Mouse (Mus musculus): ENCODE results near the gene Krtap9-5. TPM values are rescaled to one million over a fixed set of nuclear protein-coding genes. Genes with fewer than 3 reads are reported as not detected.

Krtap9-5 gene
- total and polyA plus RNA-seq, 2 experiments from 2014 or later = not detected

- H3K9me3 ChIP-seq (replicated peaks; ENCODE audit: control insufficient read depth, low read length) = no peaks in the 10 kb centered on the region
- ATAC-seq (ENCODE audit: insufficient read depth, low read depth) = no peak
Observed at GRCm38 (mm10) chr11:99965961-99966360, 17.7 kb downstream of the Krtap9-5 start.

GRCm38 (mm10) chr11:99978953-99979352, 30.7 kb downstream of the Krtap9-5 start, which contains the start of gene Krtap29-1:
Gene Krtap29-1, minus strand, starts transcription at chr11:99979053.
- Histone ChIP-seq H3K4me3 (ENCODE audit: low read depth, low read length) (no peak within 1 kb of the TSS), H3K9ac (replicated peaks; ENCODE audit: low read depth, low read length) (no peak within 1 kb of the TSS), H3K9me3 (replicated peaks; ENCODE audit: control insufficient read depth, low read length) (no peaks in the 10 kb centered on the region; the same call in 1 of the 2 replicates), H3K36me3 (replicated peaks; ENCODE audit: control insufficient read depth, insufficient read depth, low read length) (no peaks in the 10 kb centered on the region), H3K27ac (ENCODE audit: low read depth) (no peak within 1 kb of the TSS), H3K27me3 (ENCODE audit: control insufficient read depth, insufficient read depth, low read length) (no peaks in the 10 kb centered on the region), H3K4me2 (ENCODE audit: low read depth, low read length) (no peak within 1 kb of the TSS), H3K4me1 (ENCODE audit: control insufficient read depth, insufficient read depth) (no peaks in the 10 kb centered on the region)
- ATAC-seq (ENCODE audit: insufficient read depth, low read depth) (no peak), DNase-seq (ENCODE audit: low spot score) (no peak)
- 75% methylated on average over 5 of the region's 5 CpGs for WGBS
- TF ChIP-seq EP300 (IDR thresholded peaks at IDR 0.05; ENCODE audit: low read depth) = no peak
- TF ChIP-seq CTCF (IDR thresholded peaks at IDR 0.05; ENCODE audit: low read depth) = no peak

More at GRCm38 (mm10) chr11:99965961-99966360, 17.7 kb downstream of the Krtap9-5 start:
- H3K4me3 ChIP-seq (ENCODE audit: low read depth, low read length) = no peak overlapping the region
- no peak overlapping the region for H3K9ac ChIP-seq (replicated peaks; ENCODE audit: low read depth, low read length)
- H3K27me3 ChIP-seq (ENCODE audit: control insufficient read depth, insufficient read depth, low read length) = no peaks in the 10 kb centered on the region
- TF ChIP-seq EP300 (IDR thresholded peaks at IDR 0.05; ENCODE audit: low read depth) (no peak), CTCF (IDR thresholded peaks at IDR 0.05; ENCODE audit: low read depth) (no peak)
- 26% methylated on average over 2 of the region's 2 CpGs for WGBS
- no peak overlapping the region for H3K4me2 ChIP-seq (ENCODE audit: low read depth, low read length)
- no peak overlapping the region for H3K27ac ChIP-seq (ENCODE audit: low read depth)
- no peaks in the 10 kb centered on the region for H3K36me3 ChIP-seq (replicated peaks; ENCODE audit: control insufficient read depth, insufficient read depth, low read length)
- no peaks in the 10 kb centered on the region for H3K4me1 ChIP-seq (ENCODE audit: control insufficient read depth, insufficient read depth)
- DNase-seq (ENCODE audit: low spot score) = no peak

- no peak for ATAC-seq (ENCODE audit: insufficient read depth, low read depth)
- no peaks in the 10 kb centered on the region for H3K9me3 ChIP-seq (replicated peaks; ENCODE audit: control insufficient read depth, low read length)
- no peak for TF ChIP-seq CTCF (IDR thresholded peaks at IDR 0.05; ENCODE audit: low read depth)
- TF ChIP-seq EP300 (IDR thresholded peaks at IDR 0.05; ENCODE audit: low read depth) = no peak
- no peak overlapping the region for H3K27ac ChIP-seq (ENCODE audit: low read depth)
- no peaks in the 10 kb centered on the region for H3K4me1 ChIP-seq (ENCODE audit: control insufficient read depth, insufficient read depth)
- 76% methylated on average over 9 of the region's 9 CpGs for WGBS
- no peaks in the 10 kb centered on the region for H3K36me3 ChIP-seq (replicated peaks; ENCODE audit: control insufficient read depth, insufficient read depth, low read length)
- no peak for DNase-seq (ENCODE audit: low spot score)
- H3K4me2 ChIP-seq (ENCODE audit: low read depth, low read length) = no peak overlapping the region
- H3K4me3 ChIP-seq (ENCODE audit: low read depth, low read length) = no peak overlapping the region
- no peaks in the 10 kb centered on the region for H3K27me3 ChIP-seq (ENCODE audit: control insufficient read depth, insufficient read depth, low read length)
- H3K9ac ChIP-seq (replicated peaks; ENCODE audit: low read depth, low read length) = no peak overlapping the region
Observed at GRCm38 (mm10) chr11:99982731-99983130, 34.5 kb downstream of the Krtap9-5 start.

- Histone ChIP-seq H3K27me3 (ENCODE audit: control insufficient read depth, insufficient read depth, low read length) (no peaks in the 10 kb centered on the region), H3K9me3 (replicated peaks; ENCODE audit: control insufficient read depth, low read length) (no peaks in the 10 kb centered on the region), H3K4me3 (ENCODE audit: low read depth, low read length) (no peak overlapping the region), H3K27ac (ENCODE audit: low read depth) (no peak overlapping the region), H3K9ac (replicated peaks; ENCODE audit: low read depth, low read length) (no peak overlapping the region), H3K36me3 (replicated peaks; ENCODE audit: control insufficient read depth, insufficient read depth, low read length) (no peaks in the 10 kb centered on the region), H3K4me2 (ENCODE audit: low read depth, low read length) (no peak overlapping the region), H3K4me1 (ENCODE audit: control insufficient read depth, insufficient read depth) (no peaks in the 10 kb centered on the region)
- 81% methylated on average over 1 of the region's 1 CpGs for WGBS
- ATAC-seq (ENCODE audit: insufficient read depth, low read depth) (no peak), DNase-seq (ENCODE audit: low spot score) (no peak)
- TF ChIP-seq CTCF (IDR thresholded peaks at IDR 0.05; ENCODE audit: low read depth) = no peak
- TF ChIP-seq EP300 (IDR thresholded peaks at IDR 0.05; ENCODE audit: low read depth) = no peak
Observed at GRCm38 (mm10) chr11:99983442-99983841, 35.2 kb downstream of the Krtap9-5 start.

GRCm38 (mm10) chr11:99985291-99986092, 37.2 kb downstream of the Krtap9-5 start:
- H3K9me3 ChIP-seq (replicated peaks; ENCODE audit: control insufficient read depth, low read length) = no peaks in the 10 kb centered on the region
- no peak overlapping the region for H3K27ac ChIP-seq (ENCODE audit: low read depth)
- H3K27me3 ChIP-seq (ENCODE audit: control insufficient read depth, insufficient read depth, low read length) = no peaks in the 10 kb centered on the region
- H3K36me3 ChIP-seq (replicated peaks; ENCODE audit: control insufficient read depth, insufficient read depth, low read length) = no peaks in the 10 kb centered on the region
- no peaks in the 10 kb centered on the region for H3K4me1 ChIP-seq (ENCODE audit: control insufficient read depth, insufficient read depth)
- ATAC-seq (ENCODE audit: insufficient read depth, low read depth) = no peak
- H3K4me2 ChIP-seq (ENCODE audit: low read depth, low read length) = no peak overlapping the region
- H3K4me3 ChIP-seq (ENCODE audit: low read depth, low read length) = no peak overlapping the region
- DNase-seq (ENCODE audit: low spot score) = no peak
- 71% methylated on average over 20 of the region's 20 CpGs for WGBS
- TF ChIP-seq EP300 (IDR thresholded peaks at IDR 0.05; ENCODE audit: low read depth) = no peak
- no peak for TF ChIP-seq CTCF (IDR thresholded peaks at IDR 0.05; ENCODE audit: low read depth)
- H3K9ac ChIP-seq (replicated peaks; ENCODE audit: low read depth, low read length) = no peak overlapping the region

Measured in heart, postnatal 0 days (tissue).